Mouse (Mus musculus) heart, embryonic 11.5 days (tissue): ENCODE results near the gene Fkbp8. TPM values are rescaled to one million over a fixed set of nuclear protein-coding genes. Genes with fewer than 3 reads are reported as not detected.

Experiments
- ATAC-seq: fragments of 200-750 bp; cut with Nextera tagmentation; replicated peaks from 2 replicates; pipeline ENCODE4 v1.8.0; 2017; ENCODE audit warnings: moderate library complexity; ENCODE audit not compliant: insufficient number of reproducible peaks, low FRiP score, low TSS enrichment
- H3K27ac ChIP-seq: fragments of 300-500 bp; sonication (generic); 2 replicates; pipeline ENCODE4 v1.5.1; 2014; ENCODE audit warnings: mild to moderate bottlenecking, low read depth, low read length
- H3K27me3 ChIP-seq: fragments of 300-500 bp; sonication (generic); 2 replicates; pipeline ENCODE4 v1.6.1; 2014; ENCODE audit warnings: mild to moderate bottlenecking, low read length, mixed read lengths; ENCODE audit not compliant: control insufficient read depth, insufficient read depth
- H3K36me3 ChIP-seq: fragments of 300-500 bp; sonication (generic); 2 replicates; pipeline ENCODE4 v1.6.1; 2014; ENCODE audit warnings: mild to moderate bottlenecking, low read length, moderate library complexity, mixed read lengths; ENCODE audit not compliant: control insufficient read depth, insufficient read depth
- H3K4me1 ChIP-seq: fragments of 300-500 bp; sonication (generic); 2 replicates; pipeline ENCODE4 v1.6.1; 2014; ENCODE audit warnings: low read length; ENCODE audit not compliant: control insufficient read depth, insufficient read depth
- H3K4me2 ChIP-seq: fragments of 300-500 bp; sonication (generic); 2 replicates; pipeline ENCODE4 v1.6.1; 2014; ENCODE audit warnings: mild to moderate bottlenecking, moderate library complexity
- H3K4me3 ChIP-seq: fragments of 300-500 bp; sonication (generic); 2 replicates; pipeline ENCODE4 v1.5.1; 2014; ENCODE audit warnings: low read depth, low read length
- H3K9ac ChIP-seq: fragments of 300-500 bp; sonication (generic); 2 replicates; pipeline ENCODE4 v1.6.1; 2014; ENCODE audit warnings: mild to moderate bottlenecking, low read depth, low read length, moderate library complexity
- H3K9me3 ChIP-seq: fragments of 300-500 bp; sonication (generic); replicated peaks from 2 replicates; pipeline ENCODE4 v1.6.1; 2016; ENCODE audit warnings: low read length; ENCODE audit not compliant: control insufficient read depth
- WGBS: fragments of 180-500 bp; shearing (Covaris S2); extraction: QIAGEN DNeasy Blood & Tissue Kit; methylation state at CpG from one replicate; pipeline ENCODE4 v1.1.7; 2014; ENCODE audit not compliant: insufficient replicate concordance; 5-methylcytosine and 5-hydroxymethylcytosine counted together
- polyA plus RNA-seq: library from polyadenylated mRNA; unstranded; fragments of >200 nt; fragmentation: Nextera tagmentation; extraction: Ambion mirVana; gene quantifications from 2 replicates; pipeline ENCODE4 v1.2.1, GENCODE M21; 2014

Fkbp8 gene
- 202 and 212 TPM in 2 replicates for polyA plus RNA-seq

GRCm38 (mm10) chr8:70527512-70528181, at the start of gene Fkbp8, which contains the start of gene Kxd1:
Fkbp8 (plus strand) TSS chr8:70527724.
Kxd1 (minus strand) TSS chr8:70527956.
- peak within 1 kb of the TSS; percentile 98 for H3K9ac ChIP-seq
- H3K27me3 ChIP-seq: no peaks in the 10 kb centered on the region
- peaks cover 26% of the 10 kb centered on the region for H3K36me3 ChIP-seq
- no peaks in the 10 kb centered on the region for H3K9me3 ChIP-seq
- peaks cover 21% of the 10 kb centered on the region for H3K4me1 ChIP-seq
- H3K4me3 ChIP-seq: peak within 1 kb of the TSS; percentile 91
- peak; percentile 88 for ATAC-seq
- H3K27ac ChIP-seq: peak within 1 kb of the TSS; percentile 91
- H3K4me2 ChIP-seq: peak within 1 kb of the TSS; percentile 68
- WGBS: under 1% methylated on average over 51 of the region's 61 CpGs

- Histone ChIP-seq H3K4me3 (no peak overlapping the region), H3K4me1 (peaks cover 4% of the 10 kb centered on the region), H3K9me3 (no peaks in the 10 kb centered on the region), H3K9ac (no peak overlapping the region), H3K36me3 (no peaks in the 10 kb centered on the region), H3K27me3 (peaks cover 62% of the 10 kb centered on the region), H3K4me2 (no peak overlapping the region), H3K27ac (no peak overlapping the region)
- ATAC-seq: no peak
- WGBS: 61% methylated on average over 3 of the region's 3 CpGs
Observed at GRCm38 (mm10) chr8:70481908-70482307, 45.6 kb upstream of the Fkbp8 start.

- peaks cover 4% of the 10 kb centered on the region for H3K4me1 ChIP-seq
- no peak overlapping the region for H3K4me3 ChIP-seq
- no peaks in the 10 kb centered on the region for H3K9me3 ChIP-seq
- no peak overlapping the region for H3K27ac ChIP-seq
- H3K27me3 ChIP-seq: peaks cover 70% of the 10 kb centered on the region
- no peak overlapping the region for H3K9ac ChIP-seq
- 37% methylated on average over 2 of the region's 2 CpGs for WGBS
- ATAC-seq: no peak
- H3K36me3 ChIP-seq: no peaks in the 10 kb centered on the region
- H3K4me2 ChIP-seq: no peak overlapping the region
Observed at GRCm38 (mm10) chr8:70482943-70483342, 44.6 kb upstream of the Fkbp8 start.

GRCm38 (mm10) chr8:70486191-70486681, 41.3 kb upstream of the Fkbp8 start:
- no peak for ATAC-seq
- 30% methylated on average over 7 of the region's 7 CpGs for WGBS
- Histone ChIP-seq H3K4me1 (peaks cover 29% of the 10 kb centered on the region), H3K27me3 (peaks cover 89% of the 10 kb centered on the region), H3K27ac (no peak overlapping the region), H3K9me3 (no peaks in the 10 kb centered on the region), H3K4me3 (no peak overlapping the region), H3K9ac (no peak overlapping the region), H3K36me3 (no peaks in the 10 kb centered on the region), H3K4me2 (no peak overlapping the region)

GRCm38 (mm10) chr8:70486941-70487520, 40.5 kb upstream of the Fkbp8 start, which contains the start of gene Tmem59l:
Tmem59l (minus strand) TSS chr8:70487358.
- Histone ChIP-seq H3K9me3 (no peaks in the 10 kb centered on the region), H3K27ac (no peak within 1 kb of the TSS), H3K36me3 (no peaks in the 10 kb centered on the region), H3K27me3 (peaks cover 94% of the 10 kb centered on the region), H3K4me3 (peak within 1 kb of the TSS; percentile 46), H3K9ac (peak within 1 kb of the TSS; percentile 46; the same call in 1 of the 2 replicates), H3K4me2 (peak within 1 kb of the TSS; percentile 70), H3K4me1 (peaks cover 29% of the 10 kb centered on the region)
- no peak for ATAC-seq
- WGBS: 5% methylated on average over 33 of the region's 33 CpGs

- H3K4me3 ChIP-seq: peak overlapping the region; percentile 46
- H3K27ac ChIP-seq: no peak overlapping the region
- peak overlapping the region; percentile 70 for H3K4me2 ChIP-seq
- peaks cover 98% of the 10 kb centered on the region for H3K27me3 ChIP-seq
- H3K4me1 ChIP-seq: peaks cover 36% of the 10 kb centered on the region
- H3K36me3 ChIP-seq: no peaks in the 10 kb centered on the region
- 3% methylated on average over 55 of the region's 55 CpGs for WGBS
- H3K9me3 ChIP-seq: no peaks in the 10 kb centered on the region
- 0 out of 2 replicates have a peak, but pooled peaks have one; percentile 33 for ATAC-seq
- peak overlapping the region; percentile 46; the same call in 1 of the 2 replicates for H3K9ac ChIP-seq
Observed at GRCm38 (mm10) chr8:70487993-70488796, 39.3 kb upstream of the Fkbp8 start.

GRCm38 (mm10) chr8:70488931-70489470, 38.5 kb upstream of the Fkbp8 start:
- 2% methylated on average over 14 of the region's 14 CpGs for WGBS
- no peaks in the 10 kb centered on the region for H3K36me3 ChIP-seq
- H3K9me3 ChIP-seq: no peaks in the 10 kb centered on the region
- no peak for ATAC-seq
- peaks cover 44% of the 10 kb centered on the region for H3K4me1 ChIP-seq
- H3K27me3 ChIP-seq: peaks cover 98% of the 10 kb centered on the region
- no peak overlapping the region for H3K27ac ChIP-seq
- H3K4me3 ChIP-seq: peak overlapping the region; percentile 46
- peak overlapping the region; percentile 46; the same call in 1 of the 2 replicates for H3K9ac ChIP-seq
- peak overlapping the region; percentile 70 for H3K4me2 ChIP-seq

GRCm38 (mm10) chr8:70489576-70489975, 37.9 kb upstream of the Fkbp8 start:
- H3K36me3 ChIP-seq: no peaks in the 10 kb centered on the region
- H3K4me1 ChIP-seq: peaks cover 47% of the 10 kb centered on the region
- peaks cover 98% of the 10 kb centered on the region for H3K27me3 ChIP-seq
- H3K4me3 ChIP-seq: peak overlapping the region; percentile 46
- no peaks in the 10 kb centered on the region for H3K9me3 ChIP-seq
- peak overlapping the region; percentile 70 for H3K4me2 ChIP-seq
- H3K9ac ChIP-seq: peak overlapping the region; percentile 46; the same call in 1 of the 2 replicates
- H3K27ac ChIP-seq: no peak overlapping the region
- ATAC-seq: no peak
- WGBS: under 1% methylated on average over 26 of the region's 41 CpGs
